Mouse (Mus musculus): ENCODE measurements around the gene Cd34.

GRCm38 (mm10) chr1:194977371-194977761 lies 38.7 kb downstream of the Cd34 start:
- no peak for TF ChIP-seq CTCF (IDR thresholded peaks at IDR 0.05; ENCODE audit: low read depth)
- TF ChIP-seq EP300 (IDR thresholded peaks at IDR 0.05; ENCODE audit: low read depth), result no peak

Data from liver, postnatal 0 days (tissue).